Mouse (Mus musculus): ENCODE results near the gene Sp6. TPM values are rescaled to one million over a fixed set of nuclear protein-coding genes. Genes with fewer than 3 reads are reported as not detected.

Sp6 gene
- polyA plus RNA-seq, 1 experiment from 2014 or later: not detected

GRCm38 (mm10) chr11:97017696-97018582, 4.7 kb downstream of the Sp6 start:
- H3K9ac ChIP-seq (ENCODE audit: low read length): no peak overlapping the region

GRCm38 (mm10) chr11:97018583-97019344, 5.6 kb downstream of the Sp6 start:
- WGBS: 1% methylated on average over 61 of the region's 68 CpGs
- Histone ChIP-seq H3K27me3 (ENCODE audit: control insufficient read depth, insufficient read depth, low read length) (peaks cover 90% of the 10 kb centered on the region), H3K4me2 (ENCODE audit: low read length) (peak overlapping the region; percentile 55), H3K4me1 (ENCODE audit: control insufficient read depth in 2 of 2, insufficient read depth in 2 of 2, low read length in 2 of 2) (peaks cover 7 to 26% of the 10 kb centered on the region in 2 experiments; a peak in 3 of 4 replicates), H3K4me3 (ENCODE audit: control insufficient read depth in 1 of 2, insufficient read depth in 1 of 2, low read depth in 1 of 2, low read length in 2 of 2) (peak overlapping the region; percentile 1 to 32; a peak in 3 of 4 replicates), H3K27ac (replicated peaks in 1 of 2; ENCODE audit: control insufficient read depth in 1 of 2, insufficient read depth in 1 of 2, low read depth in 2 of 2, low read length in 2 of 2) (no peak overlapping the region), H3K9ac (ENCODE audit: low read length) (peak overlapping the region; percentile 36; the same call in 1 of the 2 replicates), H3K36me3 (ENCODE audit: control insufficient read depth, insufficient read depth, low read length) (no peaks in the 10 kb centered on the region), H3K9me3 (ENCODE audit: control insufficient read depth, low read length) (no peaks in the 10 kb centered on the region)
- no peak for ATAC-seq (ENCODE audit: insufficient number of reproducible peaks, insufficient read depth, low FRiP score, low read depth)

More at GRCm38 (mm10) chr11:97017696-97018582, 4.7 kb downstream of the Sp6 start:
- H3K4me1 ChIP-seq (ENCODE audit: control insufficient read depth in 2 of 2, insufficient read depth in 2 of 2, low read length in 2 of 2): peaks cover 7 to 26% of the 10 kb centered on the region in 2 experiments; a peak in 3 of 4 replicates
- 2% methylated on average over 36 of the region's 36 CpGs for WGBS
- no peak overlapping the region for H3K27ac ChIP-seq (replicated peaks in 1 of 2; ENCODE audit: control insufficient read depth in 1 of 2, insufficient read depth in 1 of 2, low read depth in 2 of 2, low read length in 2 of 2)
- peak overlapping the region; percentile 55 for H3K4me2 ChIP-seq (ENCODE audit: low read length)
- peaks cover 87% of the 10 kb centered on the region for H3K27me3 ChIP-seq (ENCODE audit: control insufficient read depth, insufficient read depth, low read length)
- no peak for ATAC-seq (ENCODE audit: insufficient number of reproducible peaks, insufficient read depth, low FRiP score, low read depth)
- no peaks in the 10 kb centered on the region for H3K36me3 ChIP-seq (ENCODE audit: control insufficient read depth, insufficient read depth, low read length)
- peak overlapping the region in 1 of 2 experiments; percentile 32; a peak in 2 of 4 replicates for H3K4me3 ChIP-seq (ENCODE audit: control insufficient read depth in 1 of 2, insufficient read depth in 1 of 2, low read depth in 1 of 2, low read length in 2 of 2)
- no peaks in the 10 kb centered on the region for H3K9me3 ChIP-seq (ENCODE audit: control insufficient read depth, low read length)

GRCm38 (mm10) chr11:97019345-97019708, 6.1 kb downstream of the Sp6 start:
- Histone ChIP-seq H3K9ac (ENCODE audit: low read length) (no peak overlapping the region), H3K4me3 (ENCODE audit: control insufficient read depth in 1 of 2, insufficient read depth in 1 of 2, low read depth in 1 of 2, low read length in 2 of 2) (peak overlapping the region in 1 of 2 experiments; percentile 32; a peak in 1 of 4 replicates), H3K9me3 (ENCODE audit: control insufficient read depth, low read length) (no peaks in the 10 kb centered on the region), H3K4me2 (ENCODE audit: low read length) (0 out of 2 replicates have a peak overlapping the region, but pooled peaks have one; percentile 55), H3K36me3 (ENCODE audit: control insufficient read depth, insufficient read depth, low read length) (no peaks in the 10 kb centered on the region), H3K27ac (replicated peaks in 1 of 2; ENCODE audit: control insufficient read depth in 1 of 2, insufficient read depth in 1 of 2, low read depth in 2 of 2, low read length in 2 of 2) (no peak overlapping the region), H3K27me3 (ENCODE audit: control insufficient read depth, insufficient read depth, low read length) (peaks cover 90% of the 10 kb centered on the region), H3K4me1 (ENCODE audit: control insufficient read depth in 2 of 2, insufficient read depth in 2 of 2, low read length in 2 of 2) (peaks cover 7 to 26% of the 10 kb centered on the region in 2 experiments; a peak in 3 of 4 replicates)
- ATAC-seq (ENCODE audit: insufficient number of reproducible peaks, insufficient read depth, low FRiP score, low read depth): no peak
- 4% methylated on average over 13 of the region's 13 CpGs for WGBS

- peak overlapping the region; percentile 72; the same call in 1 of the 2 replicates for H3K9ac ChIP-seq (ENCODE audit: low read length)
- no peaks in the 10 kb centered on the region for H3K36me3 ChIP-seq (ENCODE audit: control insufficient read depth, insufficient read depth, low read length)
- H3K9me3 ChIP-seq (ENCODE audit: control insufficient read depth, low read length): no peaks in the 10 kb centered on the region
- peaks cover 87% of the 10 kb centered on the region for H3K27me3 ChIP-seq (ENCODE audit: control insufficient read depth, insufficient read depth, low read length)
- peaks cover 13 to 38% of the 10 kb centered on the region in 2 experiments; a peak in 3 of 4 replicates for H3K4me1 ChIP-seq (ENCODE audit: control insufficient read depth in 2 of 2, insufficient read depth in 2 of 2, low read length in 2 of 2)
- peak overlapping the region; percentile 92 for H3K4me2 ChIP-seq (ENCODE audit: low read length)
- ATAC-seq (ENCODE audit: insufficient number of reproducible peaks, insufficient read depth, low FRiP score, low read depth): no peak
- no peak overlapping the region for H3K27ac ChIP-seq (replicated peaks in 1 of 2; ENCODE audit: control insufficient read depth in 1 of 2, insufficient read depth in 1 of 2, low read depth in 2 of 2, low read length in 2 of 2)
- under 1% methylated on average over 26 of the region's 27 CpGs for WGBS
- H3K4me3 ChIP-seq (ENCODE audit: control insufficient read depth in 1 of 2, insufficient read depth in 1 of 2, low read depth in 1 of 2, low read length in 2 of 2): peak overlapping the region; percentile 53 to 58; a peak in 3 of 4 replicates
Observed at GRCm38 (mm10) chr11:97021121-97021765, 8.0 kb downstream of the Sp6 start.

GRCm38 (mm10) chr11:97021873-97022484, 8.8 kb downstream of the Sp6 start:
- ATAC-seq (ENCODE audit: insufficient number of reproducible peaks, insufficient read depth, low FRiP score, low read depth): 0 out of 2 replicates have a peak, but pooled peaks have one; percentile 13
- Histone ChIP-seq H3K4me3 (ENCODE audit: control insufficient read depth in 1 of 2, insufficient read depth in 1 of 2, low read depth in 1 of 2, low read length in 2 of 2) (peak overlapping the region; percentile 53 to 58), H3K4me2 (ENCODE audit: low read length) (peak overlapping the region; percentile 92), H3K9ac (ENCODE audit: low read length) (peak overlapping the region; percentile 72), H3K27ac (replicated peaks in 1 of 2; ENCODE audit: control insufficient read depth in 1 of 2, insufficient read depth in 1 of 2, low read depth in 2 of 2, low read length in 2 of 2) (no peak overlapping the region), H3K36me3 (ENCODE audit: control insufficient read depth, insufficient read depth, low read length) (no peaks in the 10 kb centered on the region), H3K9me3 (ENCODE audit: control insufficient read depth, low read length) (no peaks in the 10 kb centered on the region), H3K4me1 (ENCODE audit: control insufficient read depth in 2 of 2, insufficient read depth in 2 of 2, low read length in 2 of 2) (peaks cover 13 to 38% of the 10 kb centered on the region in 2 experiments; a peak in 3 of 4 replicates), H3K27me3 (ENCODE audit: control insufficient read depth, insufficient read depth, low read length) (peaks cover 80% of the 10 kb centered on the region)
- WGBS: under 1% methylated on average over 50 of the region's 50 CpGs

- no peaks in the 10 kb centered on the region for H3K36me3 ChIP-seq (ENCODE audit: control insufficient read depth, insufficient read depth, low read length)
- no peak overlapping the region for H3K27ac ChIP-seq (replicated peaks in 1 of 2; ENCODE audit: control insufficient read depth in 1 of 2, insufficient read depth in 1 of 2, low read depth in 2 of 2, low read length in 2 of 2)
- peak overlapping the region; percentile 74; the same call in 1 of the 2 replicates for H3K4me2 ChIP-seq (ENCODE audit: low read length)
- H3K4me3 ChIP-seq (ENCODE audit: control insufficient read depth in 1 of 2, insufficient read depth in 1 of 2, low read depth in 1 of 2, low read length in 2 of 2): no peak overlapping the region
- peaks cover 13 to 27% of the 10 kb centered on the region in 2 experiments; a peak in 3 of 4 replicates for H3K4me1 ChIP-seq (ENCODE audit: control insufficient read depth in 2 of 2, insufficient read depth in 2 of 2, low read length in 2 of 2)
- H3K27me3 ChIP-seq (ENCODE audit: control insufficient read depth, insufficient read depth, low read length): peaks cover 56% of the 10 kb centered on the region
- 19% methylated on average over 10 of the region's 10 CpGs for WGBS
- no peak for ATAC-seq (ENCODE audit: insufficient number of reproducible peaks, insufficient read depth, low FRiP score, low read depth)
- H3K9ac ChIP-seq (ENCODE audit: low read length): no peak overlapping the region
- H3K9me3 ChIP-seq (ENCODE audit: control insufficient read depth, low read length): no peaks in the 10 kb centered on the region
Observed at GRCm38 (mm10) chr11:97024977-97025376, 11.8 kb downstream of the Sp6 start.

Data from heart, embryonic 14.5 days (tissue).